Comparison of ENCODE assay signal across 30 mouse cellular contexts in the genomic region with DNA sequence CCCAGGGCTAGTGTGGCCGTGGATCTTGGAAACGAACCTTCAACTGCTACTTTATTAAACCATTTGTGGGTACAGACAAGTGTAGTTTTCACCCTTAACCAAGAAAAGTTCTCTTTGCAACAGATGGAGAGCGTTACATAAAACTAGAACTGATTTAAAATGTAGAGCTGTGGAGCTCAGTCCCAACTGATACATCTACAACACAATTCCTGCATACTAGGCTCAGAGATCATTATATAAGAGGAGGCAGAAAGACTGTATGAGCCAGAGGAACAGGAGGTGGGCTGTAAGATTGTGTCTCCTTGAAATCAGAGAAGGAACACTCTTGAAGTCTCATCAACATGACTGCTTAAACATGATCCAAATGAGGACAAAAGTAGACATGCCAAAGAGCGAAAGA. TPM values are rescaled to one million over a fixed set of nuclear protein-coding genes. Genes with fewer than 3 reads are reported as not detected.
"Had no signal": no experiment of that assay in that cellular context is flagged by ENCODE, and none has a peak within 500 bp of the region (broad histone marks: within the 10 kb centered on the region; RNA-seq: fewer than 3 reads in every experiment).

No protein-coding gene starts in this region.

- DNase-seq: cerebellum, adult 8-10 months; cerebellum, adult 9-10 months; cerebellum, adult 9-11 months; cerebellum, postnatal 10 days; cerebellum, postnatal 14 days; cerebellum, postnatal 25 days; cerebellum, postnatal 36 days; embryo, embryonic 11 days; forebrain, postnatal 0 days; gastrocnemius, adult 2 months; gastrocnemius, postnatal 10 days; gastrocnemius, postnatal 14 days; gastrocnemius, postnatal 25 days; gastrocnemius, postnatal 36 days; heart, adult 11 months; heart, adult 18-20 months; heart, adult 2 months had no signal

- H3K9ac ChIP-seq: embryonic facial prominence, embryonic 12.5 days; embryonic facial prominence, embryonic 13.5 days; embryonic facial prominence, embryonic 15.5 days; forebrain, embryonic 12.5 days; forebrain, embryonic 13.5 days; forebrain, embryonic 15.5 days; forebrain, postnatal 0 days had no signal

- H3K4me2 ChIP-seq: embryonic facial prominence, embryonic 12.5 days; embryonic facial prominence, embryonic 13.5 days; embryonic facial prominence, embryonic 15.5 days; forebrain, embryonic 12.5 days; forebrain, embryonic 13.5 days; forebrain, embryonic 15.5 days had no signal

- H3K9me3 ChIP-seq: embryonic facial prominence, embryonic 10.5 days; embryonic facial prominence, embryonic 12.5 days; embryonic facial prominence, embryonic 13.5 days; embryonic facial prominence, embryonic 15.5 days; forebrain, embryonic 10.5 days; forebrain, embryonic 12.5 days; forebrain, embryonic 13.5 days; forebrain, embryonic 15.5 days had no signal

- ATAC-seq: forebrain, embryonic 13.5 days; forebrain, embryonic 14.5 days; forebrain, embryonic 15.5 days; forebrain, embryonic 16.5 days; forebrain, postnatal 0 days had no signal

- H3K36me3 ChIP-seq: embryonic facial prominence, embryonic 10.5 days; embryonic facial prominence, embryonic 12.5 days; embryonic facial prominence, embryonic 13.5 days; embryonic facial prominence, embryonic 15.5 days; forebrain, embryonic 10.5 days; forebrain, embryonic 12.5 days; forebrain, embryonic 15.5 days had no signal

- H3K4me3 ChIP-seq: embryonic facial prominence, embryonic 10.5 days; embryonic facial prominence, embryonic 12.5 days; embryonic facial prominence, embryonic 13.5 days; embryonic facial prominence, embryonic 15.5 days; erythroblast, embryonic 14.5 days; forebrain, embryonic 10.5 days; forebrain, embryonic 12.5 days; forebrain, embryonic 13.5 days; forebrain, embryonic 15.5 days; gastrocnemius, adult 2 months; heart, adult 2 months had no signal

- H3K27ac ChIP-seq: embryonic facial prominence, embryonic 10.5 days; embryonic facial prominence, embryonic 12.5 days; embryonic facial prominence, embryonic 13.5 days; embryonic facial prominence, embryonic 15.5 days; forebrain, embryonic 10.5 days; forebrain, embryonic 12.5 days; forebrain, embryonic 13.5 days; forebrain, embryonic 15.5 days; gastrocnemius, adult 2 months; heart, adult 2 months had no signal

- H3K4me1 ChIP-seq: embryonic facial prominence, embryonic 10.5 days; embryonic facial prominence, embryonic 12.5 days; embryonic facial prominence, embryonic 13.5 days; embryonic facial prominence, embryonic 15.5 days; forebrain, embryonic 10.5 days; forebrain, embryonic 12.5 days; forebrain, embryonic 13.5 days; forebrain, embryonic 15.5 days had no signal

- H3K27me3 ChIP-seq: embryonic facial prominence, embryonic 12.5 days; embryonic facial prominence, embryonic 13.5 days; embryonic facial prominence, embryonic 15.5 days; forebrain, embryonic 12.5 days; forebrain, embryonic 13.5 days; forebrain, embryonic 15.5 days had no signal

RNA-seq across cellular contexts. Expression of a gene that starts 9.2 kb away (rescaled TPM):
- total RNA-seq: granulocyte monocyte progenitor cell, adult 5-6 weeks had no signal
- polyA plus RNA-seq: embryonic facial prominence, embryonic 11.5 days; erythroblast, embryonic 14.5 days had no signal
